Comparison of ENCODE assay signal across 9 mouse cellular contexts in the genomic region with DNA sequence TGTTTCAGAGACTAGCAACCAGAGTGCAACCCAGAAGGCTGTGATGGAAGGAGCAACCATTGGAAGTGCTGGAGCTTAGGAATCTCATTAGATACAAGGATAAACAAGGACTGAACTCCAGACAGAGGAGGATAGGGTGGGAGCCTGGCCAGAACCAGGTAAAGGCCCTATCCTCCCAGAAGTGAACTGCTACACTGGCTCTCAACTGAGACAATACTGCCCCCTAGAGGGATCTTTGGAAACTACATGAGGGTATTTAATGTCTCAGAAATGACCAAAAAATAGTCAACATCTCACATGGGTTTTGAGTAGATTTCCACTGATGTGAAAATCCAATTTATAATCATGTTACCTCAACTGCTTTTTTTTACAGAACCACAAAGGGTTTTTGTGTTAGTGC. TPM values are rescaled to one million over a fixed set of nuclear protein-coding genes. Genes with fewer than 3 reads are reported as not detected.
DNase-seq lines count a peak whose midpoint lies in the region; ATAC-seq lines count a peak whose summit lies in the region.
"Had no signal": no experiment of that assay in that cellular context is flagged by ENCODE, and none has a peak within 500 bp of the region (broad histone marks: within the 10 kb centered on the region; RNA-seq: fewer than 3 reads in every experiment).

No protein-coding gene starts in this region.

- peak; percentile 54 for DNase-seq in adrenal gland, postnatal 14 days
- DNase-seq in adrenal gland, postnatal 4 days (ENCODE audit: low spot score in 2 of 2) = no peak
- DNase-seq in midbrain, embryonic 14.5 days = peak; percentile 49
- DNase-seq in cerebellum, adult 9-10 months = peak; percentile 59
- DNase-seq in yolk sac, embryonic 10.5 days (ENCODE audit: low spot score) = no peak

- H3K4me2 ChIP-seq in midbrain, embryonic 14.5 days (ENCODE audit: low read length) = no peak overlapping the region
- H3K4me2 ChIP-seq in midbrain, embryonic 15.5 days = no peak overlapping the region
- H3K4me2 ChIP-seq in kidney, embryonic 14.5 days (replicated peaks; ENCODE audit: low read depth, low read length) = no peak overlapping the region

- no peak for ATAC-seq in midbrain, embryonic 14.5 days (ENCODE audit: low FRiP score, low TSS enrichment)
- ATAC-seq in midbrain, embryonic 15.5 days (replicated peaks) = no peak
- ATAC-seq in kidney, embryonic 14.5 days (ENCODE audit: low FRiP score, low TSS enrichment) = peak; percentile 76; the same call in 1 of the 2 replicates
- ATAC-seq in megakaryocyte-erythroid progenitor cell, adult 5-6 weeks (replicated peaks; ENCODE audit: low FRiP score, low TSS enrichment, poor library complexity, severe bottlenecking) = 0 out of 2 replicates have a peak, but pooled peaks have one; percentile 57

- no peaks in the 10 kb centered on the region for H3K36me3 ChIP-seq in midbrain, embryonic 14.5 days (ENCODE audit: control insufficient read depth, insufficient read depth, low read length)
- H3K36me3 ChIP-seq in midbrain, embryonic 15.5 days (replicated peaks) = no peaks in the 10 kb centered on the region
- H3K36me3 ChIP-seq in kidney, embryonic 14.5 days (ENCODE audit: control insufficient read depth, insufficient read depth, low read length) = no peaks in the 10 kb centered on the region

- H3K27me3 ChIP-seq in midbrain, embryonic 14.5 days (ENCODE audit: control insufficient read depth, insufficient read depth, low read length) = no peaks in the 10 kb centered on the region
- H3K27me3 ChIP-seq in midbrain, embryonic 15.5 days (replicated peaks) = peaks cover 9% of the 10 kb centered on the region
- no peaks in the 10 kb centered on the region for H3K27me3 ChIP-seq in kidney, embryonic 14.5 days (ENCODE audit: control insufficient read depth, insufficient read depth, low read length)

- no peak overlapping the region for H3K9ac ChIP-seq in midbrain, embryonic 14.5 days (replicated peaks; ENCODE audit: low read length)
- no peak overlapping the region for H3K9ac ChIP-seq in midbrain, embryonic 15.5 days
- H3K9ac ChIP-seq in kidney, embryonic 14.5 days (ENCODE audit: low read depth, low read length) = no peak overlapping the region

- no peak overlapping the region for H3K4me3 ChIP-seq in midbrain, embryonic 14.5 days (replicated peaks; ENCODE audit: low read depth, low read length)
- no peak overlapping the region for H3K4me3 ChIP-seq in midbrain, embryonic 15.5 days
- H3K4me3 ChIP-seq in kidney, embryonic 14.5 days (ENCODE audit: low read length) = no peak overlapping the region

- H3K4me1 ChIP-seq in midbrain, embryonic 14.5 days (ENCODE audit: control insufficient read depth, insufficient read depth, low read length) = no peaks in the 10 kb centered on the region
- no peaks in the 10 kb centered on the region for H3K4me1 ChIP-seq in midbrain, embryonic 15.5 days
- H3K4me1 ChIP-seq in kidney, embryonic 14.5 days (ENCODE audit: control insufficient read depth, insufficient read depth, low read length) = no peaks in the 10 kb centered on the region

- H3K27ac ChIP-seq in midbrain, embryonic 14.5 days (replicated peaks; ENCODE audit: low read depth, low read length) = no peak overlapping the region
- no peak overlapping the region for H3K27ac ChIP-seq in midbrain, embryonic 15.5 days
- H3K27ac ChIP-seq in kidney, embryonic 14.5 days (ENCODE audit: low read depth, low read length) = no peak overlapping the region
- H3K27ac ChIP-seq: macrophage had no signal

- no peaks in the 10 kb centered on the region for H3K9me3 ChIP-seq in midbrain, embryonic 14.5 days (ENCODE audit: control insufficient read depth, low read length)
- H3K9me3 ChIP-seq in midbrain, embryonic 15.5 days = no peaks in the 10 kb centered on the region
- H3K9me3 ChIP-seq in kidney, embryonic 14.5 days (ENCODE audit: control insufficient read depth, low read length) = no peaks in the 10 kb centered on the region

RNA-seq across cellular contexts. Expression of gene Rtl9, which starts 47.9 kb away (rescaled TPM):
- 0.15 and 0.30 TPM in 2 replicates for total RNA-seq in adrenal gland, postnatal 14 days (2021)
- total RNA-seq in adrenal gland, postnatal 4 days (2021) = 1 to 10 TPM; 1.2 to 1.4 TPM
- polyA plus RNA-seq in midbrain, embryonic 14.5 days (2014; fragmentation: Nextera tagmentation; extraction: Ambion mirVana) = 0.63 and 0.66 TPM in 2 replicates
- 0.59 and 0.72 TPM in 2 replicates for polyA plus RNA-seq in midbrain, embryonic 15.5 days (2015; fragmentation: Nextera tagmentation; extraction: Ambion mirVana)
- polyA plus RNA-seq in kidney, embryonic 14.5 days (2014; fragmentation: Nextera tagmentation; extraction: Ambion mirVana) = 0.13 and 0.14 TPM in 2 replicates
- total RNA-seq in megakaryocyte-erythroid progenitor cell, adult 5-6 weeks (2014; fragmentation: Nextera tagmentation) = not detected in 2 replicates
- not detected in 2 replicates for total RNA-seq in megakaryocyte-erythroid progenitor cell, adult 5-6 weeks (2017)
- polyA plus RNA-seq: macrophage had no signal

Comparison
In these comparisons a context has a peak if more than half of its experiments do, and no peak if none do; other contexts are left out.
1. DNase-seq: peak in adrenal gland, postnatal 14 days (single experiment), midbrain, embryonic 14.5 days (single experiment) and cerebellum, adult 9-10 months (single experiment); none in adrenal gland, postnatal 4 days (0 of 2) and yolk sac, embryonic 10.5 days (single experiment).
2. ATAC-seq: peak in kidney, embryonic 14.5 days (single experiment) and megakaryocyte-erythroid progenitor cell, adult 5-6 weeks (single experiment); none in midbrain, embryonic 14.5 days (single experiment) and midbrain, embryonic 15.5 days (single experiment).